Mouse (Mus musculus) brain, embryonic 14.5 days (tissue): ENCODE measurements around the gene Mff.

Experiments used
- CTCF ChIP-seq: fragments of 200-500 bp; IDR thresholded peaks from 2 replicates; pipeline ENCODE4 v1.5.1; 2012; ENCODE audit warnings: inconsistent platforms, mild to moderate bottlenecking, moderate library complexity, borderline replicate concordance; ENCODE audit not compliant: insufficient read depth, insufficient read length; ENCODE audit errors: extremely low read depth
- POLR2A ChIP-seq: fragments of 200-500 bp; IDR thresholded peaks from 2 replicates; pipeline ENCODE4 v1.6.1; 2012; ENCODE audit warnings: mild to moderate bottlenecking, inconsistent platforms, borderline replicate concordance; ENCODE audit not compliant: poor library complexity, insufficient read depth, insufficient read length, severe bottlenecking; ENCODE audit errors: extremely low read depth

GRCm38 (mm10) chr1:82772428-82772827 is 47.7 kb downstream of the Mff start:
- TF ChIP-seq CTCF = no peak
- no peak for TF ChIP-seq POLR2A
